Mouse (Mus musculus) MEL (cell line): ENCODE measurements around the gene Rfx7. TPM values are rescaled to one million over a fixed set of nuclear protein-coding genes. Genes with fewer than 3 reads are reported as not detected.

ENCODE experiments used
- DNase-seq: peaks from one replicate; pipeline ENCODE4 v3.0.0; 2011; ENCODE audit warnings: low read depth, low spot score
- H3K27ac ChIP-seq: 2 replicates; pipeline ENCODE4 v1.5.1; 2012; ENCODE audit warnings: low read depth, mild to moderate bottlenecking, control low read depth, low read length, moderate library complexity; ENCODE audit not compliant: control insufficient read depth
- H3K27me3 ChIP-seq, 2 experiments: fragments of 150-350 bp in 1 of 2; sonication (generic) in 1 of 2; 2 replicates each; pipeline ENCODE4 v1.6.1; 2012; ENCODE audit warnings: low read length in 2 of 2, mild to moderate bottlenecking in 2 of 2, improper control_type of control experiment in 1 of 2, moderate library complexity in 1 of 2; ENCODE audit not compliant: insufficient read depth in 2 of 2, control insufficient read depth in 1 of 2
- H3K36me3 ChIP-seq, 2 experiments: 2 replicates each; pipeline ENCODE4 v1.6.1; 2012 to 2014; ENCODE audit warnings: low read length in 2 of 2, improper control_type of control experiment in 1 of 2, inconsistent platforms in 1 of 2, mild to moderate bottlenecking in 1 of 2; ENCODE audit not compliant: insufficient read depth in 2 of 2, control insufficient read depth in 1 of 2
- H3K4me1 ChIP-seq, 2 experiments: fragments of 150-350 bp in 1 of 2; sonication (generic) in 1 of 2; 2 replicates each; pipeline ENCODE4 v1.6.1; 2012; ENCODE audit warnings: low read length in 2 of 2, improper control_type of control experiment in 1 of 2, mild to moderate bottlenecking in 1 of 2; ENCODE audit not compliant: insufficient read depth in 2 of 2, control insufficient read depth in 1 of 2
- H3K4me3 ChIP-seq, 2 experiments: fragments of 150-350 bp in 1 of 2; sonication (generic) in 1 of 2; 2 replicates each; pipeline ENCODE4 v1.5.1; 2012; ENCODE audit warnings: low read depth in 2 of 2, low read length in 2 of 2, mild to moderate bottlenecking in 2 of 2, moderate library complexity in 2 of 2, control low read depth in 1 of 2, improper control_type of control experiment in 1 of 2; ENCODE audit not compliant: control insufficient read depth in 1 of 2, insufficient read depth in 1 of 2
- H3K79me2 ChIP-seq: 2 replicates; pipeline ENCODE4 v1.6.1; 2012; ENCODE audit warnings: mild to moderate bottlenecking, low read length, moderate library complexity; ENCODE audit not compliant: control insufficient read depth, poor library complexity, insufficient read depth
- H3K9ac ChIP-seq: 2 replicates; pipeline ENCODE4 v1.6.1; 2012; ENCODE audit warnings: low read depth, mild to moderate bottlenecking, control low read depth, low read length, moderate library complexity; ENCODE audit not compliant: control insufficient read depth, poor library complexity, severe bottlenecking
- H3K9me3 ChIP-seq: fragments of 150-350 bp; sonication (generic); replicated peaks from 2 replicates; pipeline ENCODE4 v1.6.1; 2012; ENCODE audit warnings: mild to moderate bottlenecking, low read length, improper control_type of control experiment, moderate library complexity; ENCODE audit not compliant: insufficient read depth
- BHLHE40 ChIP-seq: IDR thresholded peaks from 2 replicates; pipeline ENCODE4 v1.6.1; 2012; ENCODE audit warnings: low read depth, mild to moderate bottlenecking, inconsistent platforms, low read length, improper control_type of control experiment, borderline replicate concordance
- CHD1 ChIP-seq: IDR thresholded peaks from 2 replicates; pipeline ENCODE4 v1.6.1; 2012; ENCODE audit warnings: low read depth, mild to moderate bottlenecking, inconsistent platforms, low read length, improper control_type of control experiment
- CHD2 ChIP-seq: IDR thresholded peaks from 2 replicates; pipeline ENCODE4 v1.6.1; 2011; ENCODE audit warnings: low read length, improper control_type of control experiment
- E2F4 ChIP-seq: IDR thresholded peaks from 2 replicates; pipeline ENCODE4 v1.6.1; 2011; ENCODE audit warnings: low read depth, low read length, improper control_type of control experiment, borderline replicate concordance
- ELF1 ChIP-seq: IDR thresholded peaks from 2 replicates; pipeline ENCODE4 v1.6.1; 2014; ENCODE audit warnings: low read depth, mild to moderate bottlenecking, inconsistent platforms, low read length, improper control_type of control experiment, moderate library complexity
- GABPA ChIP-seq: IDR thresholded peaks from 2 replicates; pipeline ENCODE4 v1.6.1; 2012; ENCODE audit warnings: low read depth, mild to moderate bottlenecking, inconsistent platforms, low read length, improper control_type of control experiment, moderate library complexity
- GATA1 ChIP-seq: IDR thresholded peaks from 2 replicates; pipeline ENCODE4 v1.6.1; 2011; ENCODE audit warnings: low read depth, low read length, improper control_type of control experiment
- MAFK ChIP-seq: IDR thresholded peaks from 2 replicates; pipeline ENCODE4 v1.6.1; 2011; ENCODE audit warnings: low read depth, mild to moderate bottlenecking, low read length, improper control_type of control experiment, borderline replicate concordance
- MAX ChIP-seq: IDR thresholded peaks from 2 replicates; pipeline ENCODE4 v1.6.1; 2011; ENCODE audit warnings: low read length, improper control_type of control experiment
- MAZ ChIP-seq: IDR thresholded peaks from 2 replicates; pipeline ENCODE4 v1.6.1; 2012; ENCODE audit warnings: low read depth, mild to moderate bottlenecking, inconsistent platforms, low read length, improper control_type of control experiment
- MEF2A ChIP-seq: IDR thresholded peaks from 2 replicates; pipeline ENCODE4 v1.6.1; 2014; ENCODE audit warnings: low read depth, mild to moderate bottlenecking, inconsistent platforms, low read length, improper control_type of control experiment; ENCODE audit not compliant: poor library complexity, insufficient replicate concordance, severe bottlenecking; ENCODE audit errors: extremely low read depth
- MYB ChIP-seq: IDR thresholded peaks from 2 replicates; pipeline ENCODE4 v1.6.1; 2011; ENCODE audit warnings: mild to moderate bottlenecking, low read depth, low read length, improper control_type of control experiment
- MYC ChIP-seq: IDR thresholded peaks from 2 replicates; pipeline ENCODE4 v1.6.1; 2011; ENCODE audit warnings: low read depth, mild to moderate bottlenecking, low read length, improper control_type of control experiment, moderate library complexity
- POLR2A ChIP-seq, 2 experiments: IDR thresholded peaks; 2 replicates each; pipeline ENCODE4 v1.6.1; 2011 to 2012; ENCODE audit warnings: low read length in 2 of 2, mild to moderate bottlenecking in 2 of 2, control low read depth in 1 of 2, improper control_type of control experiment in 1 of 2, low read depth in 1 of 2, moderate library complexity in 1 of 2; ENCODE audit not compliant: control insufficient read depth in 1 of 2, insufficient read depth in 1 of 2, poor library complexity in 1 of 2
- POLR2AphosphoS2 ChIP-seq: IDR thresholded peaks from 2 replicates; pipeline ENCODE4 v1.6.1; 2011; ENCODE audit warnings: low read length, improper control_type of control experiment
- POLR2AphosphoS5 ChIP-seq: IDR thresholded peaks from 2 replicates; pipeline ENCODE4 v1.6.1; 2012; ENCODE audit warnings: low read depth, borderline replicate concordance, mild to moderate bottlenecking, inconsistent platforms, low read length, moderate library complexity, mixed read lengths
- RCOR1 ChIP-seq: IDR thresholded peaks from 2 replicates; pipeline ENCODE4 v1.6.1; 2012; ENCODE audit warnings: low read depth, mild to moderate bottlenecking, inconsistent platforms, low read length, improper control_type of control experiment
- SMC3 ChIP-seq: IDR thresholded peaks from 2 replicates; pipeline ENCODE4 v1.6.1; 2011; ENCODE audit warnings: low read depth, low read length, improper control_type of control experiment
- TAL1 ChIP-seq: IDR thresholded peaks from 2 replicates; pipeline ENCODE4 v1.6.1; 2012; ENCODE audit warnings: mild to moderate bottlenecking, inconsistent platforms, low read length, moderate library complexity, mixed read lengths
- TCF12 ChIP-seq: IDR thresholded peaks from 2 replicates; pipeline ENCODE4 v1.6.1; 2014; ENCODE audit warnings: low read depth, mild to moderate bottlenecking, inconsistent platforms, low read length, improper control_type of control experiment, moderate library complexity
- UBTF ChIP-seq: IDR thresholded peaks from 2 replicates; pipeline ENCODE4 v1.6.1; 2012; ENCODE audit warnings: low read depth, mild to moderate bottlenecking, inconsistent platforms, low read length, improper control_type of control experiment, moderate library complexity, borderline replicate concordance; ENCODE audit not compliant: insufficient read depth
- USF1 ChIP-seq: IDR thresholded peaks from 2 replicates; pipeline ENCODE4 v1.6.1; 2014; ENCODE audit warnings: low read depth, mild to moderate bottlenecking, inconsistent platforms, low read length, improper control_type of control experiment, moderate library complexity
- USF2 ChIP-seq, 2 experiments: IDR thresholded peaks; 2 replicates each; pipeline ENCODE4 v1.6.1; 2011 to 2012; ENCODE audit warnings: improper control_type of control experiment in 2 of 2, low read length in 2 of 2, borderline replicate concordance in 1 of 2, inconsistent platforms in 1 of 2, low read depth in 1 of 2, mild to moderate bottlenecking in 1 of 2; ENCODE audit not compliant: insufficient read depth in 1 of 2
- ZKSCAN1 ChIP-seq: IDR thresholded peaks from 2 replicates; pipeline ENCODE4 v1.6.1; 2012; ENCODE audit warnings: low read depth, mild to moderate bottlenecking, inconsistent platforms, low read length, improper control_type of control experiment, moderate library complexity
- ZNF384 ChIP-seq: IDR thresholded peaks from 2 replicates; pipeline ENCODE4 v1.6.1; 2012; ENCODE audit warnings: low read depth, mild to moderate bottlenecking, inconsistent platforms, low read length, improper control_type of control experiment
- polyA plus RNA-seq, 2 experiments: library from polyadenylated mRNA; stranded (reverse) in 1 of 2; unstranded in 1 of 2; fragments of >175 nt in 1 of 2; fragments of >200 nt in 1 of 2; gene quantifications; 2 replicates each; pipeline versions ENCODE4 v1.2.1 to v1.2.4; 2012; ENCODE audit warnings: low replicate concordance in 2 of 2, low read depth in 1 of 2; ENCODE audit not compliant: insufficient read length in 2 of 2, insufficient read depth in 1 of 2, missing spikeins in 1 of 2
- total RNA-seq: library from RNA; depleted of rRNA; stranded (reverse); fragments of 300-350 nt; gene quantifications from 2 replicates; pipeline ENCODE4 v1.2.3, GENCODE M21; 2012

Rfx7 gene
- total and polyA plus RNA-seq, 3 experiments = 6.2 to 30.5 (median 19.9) TPM

DNA sequence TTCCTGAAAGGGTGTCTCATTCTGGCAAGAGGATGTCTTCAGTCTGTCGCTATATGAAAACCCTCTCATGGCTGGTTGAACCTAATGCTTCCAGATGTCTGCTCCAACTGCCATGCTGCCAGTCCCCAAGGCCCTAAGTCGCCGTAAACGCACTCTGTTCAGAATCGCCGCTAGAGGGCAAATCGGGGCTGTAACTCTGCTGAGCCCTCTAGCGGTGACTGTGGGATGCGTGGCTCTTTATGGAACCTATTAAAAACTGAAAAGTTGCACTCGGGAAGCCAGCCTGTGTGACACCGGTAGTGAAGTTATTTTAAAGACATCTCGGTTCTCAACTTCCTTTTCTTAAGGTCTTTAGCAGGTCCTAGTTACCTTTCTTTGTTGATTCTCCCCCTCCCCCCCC lies 1.8 kb upstream of the Rfx7 start (continued):
- no peak for TF ChIP-seq MYB
- TF ChIP-seq MYC = peak; percentile 92; the same call in 1 of the 2 replicates
- peak; percentile 29; the same call in 1 of the 2 replicates for TF ChIP-seq GATA1
- peak; percentile 83 for TF ChIP-seq MAX
- TF ChIP-seq BHLHE40 = no peak
- no peak for TF ChIP-seq E2F4
- TF ChIP-seq ELF1 = peak; percentile 73
- TF ChIP-seq TAL1 = no peak
- TF ChIP-seq RCOR1 = peak; percentile 53; the same call in 1 of the 2 replicates
- peak in 1 of 2 experiments; percentile 64; a peak in 2 of 4 replicates for TF ChIP-seq POLR2A (IDR thresholded peaks at IDR 0.05; ENCODE audit: control insufficient read depth in 1 of 2, insufficient read depth in 1 of 2, low read depth in 1 of 2, low read length in 2 of 2, poor library complexity in 1 of 2)
- peak; percentile 72 for TF ChIP-seq ZNF384
- no peak for TF ChIP-seq POLR2AphosphoS5
- TF ChIP-seq MAFK = no peak

DNA sequence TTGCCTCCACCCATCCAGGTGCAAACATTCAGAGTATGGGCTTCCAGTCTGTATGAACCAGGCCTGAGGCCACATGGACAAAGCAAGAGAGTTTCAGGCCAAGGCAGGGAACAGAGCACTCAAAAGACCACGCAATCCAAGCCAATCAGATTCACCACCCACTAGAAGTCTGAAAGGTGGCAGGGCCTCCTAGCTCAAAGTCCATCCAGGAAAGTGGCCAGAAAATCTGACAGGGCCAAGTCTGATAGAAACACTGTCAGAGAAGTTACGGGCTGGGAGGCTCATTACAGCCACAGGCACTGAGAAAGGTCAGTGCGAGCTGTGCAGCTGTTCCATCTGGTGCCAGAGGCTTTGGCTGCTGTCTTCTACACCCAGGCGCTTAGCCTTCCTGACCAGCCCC lies 1.2 kb upstream of the Rfx7 start:
- Histone ChIP-seq H3K79me2 (peaks cover 18% of the 10 kb centered on the region), H3K9ac (peak overlapping the region; percentile 100), H3K4me3 (peak overlapping the region; percentile 73 to 84)
- no peak for TF ChIP-seq BHLHE40
- no peak for TF ChIP-seq UBTF
- TF ChIP-seq TCF12 = no peak
- TF ChIP-seq MEF2A = no peak
- TF ChIP-seq ELF1 = no peak
- TF ChIP-seq CHD2 = no peak
- TF ChIP-seq MAZ = no peak
- no peak for TF ChIP-seq CHD1
- no peak for TF ChIP-seq USF1
- no peak for TF ChIP-seq SMC3
- TF ChIP-seq MAFK = no peak
- TF ChIP-seq ZKSCAN1 = no peak
- TF ChIP-seq GABPA = no peak
- TF ChIP-seq USF2 (IDR thresholded peaks at IDR 0.05; ENCODE audit: borderline replicate concordance in 1 of 2, insufficient read depth in 1 of 2, low read depth in 1 of 2, low read length in 2 of 2) = no peak
- TF ChIP-seq E2F4 = no peak
- no peak for TF ChIP-seq POLR2AphosphoS2
- TF ChIP-seq, all 39 proteins: peak for 0
- Histone ChIP-seq H3K36me3 (peaks cover 0 to 19% of the 10 kb centered on the region in 2 experiments; a peak in 2 of 4 replicates), H3K27ac (peak overlapping the region; percentile 76), H3K4me1 (peaks cover 10% of the 10 kb centered on the region in 2 experiments; a peak in 3 of 4 replicates), H3K9me3 (no peaks in the 10 kb centered on the region), H3K27me3 (no peaks in the 10 kb centered on the region)
- peak; percentile 62 for DNase-seq
